Mouse (Mus musculus) regulatory T cell (primary cell): Measurements from ENCODE around the gene Zbtb41.
"Not testable (repeated sequence)": the region's sequence is repeated elsewhere in the genome, so short reads cannot be mapped to it uniquely, and the experiment has no call there.

Experiments
- in situ Hi-C: fragments of 300-600 bp; cut with MboI, MseI; formaldehyde crosslinking; loops from one replicate; pipeline ENCODE4 v1.15.1; 2025; ENCODE audit warnings: high pct_unique_total_duplicates

Zbtb41 gene

GRCm38 (mm10) chr1:139421875-139422791, at the start of gene Zbtb41:
Gene Zbtb41, plus strand, starts transcription at chr1:139422288.
- in situ Hi-C loops, result no loop called here

DNA sequence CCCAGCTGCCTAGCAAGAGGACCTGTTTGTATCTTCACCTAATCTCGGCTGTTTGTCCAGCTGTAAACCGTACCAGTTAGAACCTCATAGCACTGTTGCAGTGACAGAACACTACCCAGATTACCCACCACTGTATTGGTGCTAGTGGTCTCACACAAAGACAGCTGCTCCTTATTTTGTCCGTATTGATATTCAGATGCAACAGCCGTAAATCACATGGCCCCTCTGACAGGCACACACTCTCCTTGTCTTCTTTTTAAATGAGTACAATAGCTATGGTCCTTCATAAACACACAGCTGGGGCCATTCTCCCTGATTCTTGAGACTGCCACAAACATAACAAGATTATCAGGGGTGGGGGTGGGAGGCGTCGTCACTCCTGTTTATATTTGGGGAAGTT, 46.2 kb upstream of the Zbtb41 start:
- in situ Hi-C loops, result no loop called here

DNA sequence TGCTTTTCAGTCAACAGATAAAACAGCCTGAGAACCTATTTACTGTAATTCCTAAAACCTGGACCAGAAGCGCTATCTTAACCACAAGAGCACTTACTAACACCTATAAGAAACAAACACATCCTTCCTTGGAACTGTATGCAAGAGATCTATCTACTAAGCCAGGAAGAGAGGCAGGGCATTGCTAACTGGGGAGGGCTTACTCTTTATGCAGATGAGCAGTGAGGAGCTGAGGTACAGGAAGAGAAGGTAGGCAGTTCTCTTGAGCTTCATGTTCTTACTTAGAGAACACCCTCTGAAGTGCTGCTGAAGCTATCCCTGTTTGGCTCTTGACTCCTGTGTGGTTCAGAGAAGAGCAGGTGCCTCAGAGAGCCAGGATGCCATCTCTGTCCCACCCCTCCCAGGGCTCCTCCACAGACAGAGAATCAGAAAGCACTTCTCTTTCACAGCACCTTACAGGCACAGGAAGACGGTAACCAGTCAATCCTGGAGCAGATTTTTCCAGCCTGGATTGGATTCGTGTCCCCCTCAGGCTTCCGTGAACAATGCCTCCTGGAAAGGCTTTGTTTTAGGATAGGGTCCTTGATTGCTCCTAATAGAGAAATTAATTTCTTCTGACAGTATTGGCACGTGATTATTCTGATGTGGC, 45.3 kb upstream of the Zbtb41 start, which contains the start of gene Crb1:
Gene Crb1, minus strand, starts transcription at position 463 of the 649 bp plus-strand sequence.
- in situ Hi-C loops, result no loop called here

GRCm38 (mm10) chr1:139378861-139379620, 43.0 kb upstream of the Zbtb41 start:
- in situ Hi-C loops, result no loop called here

DNA sequence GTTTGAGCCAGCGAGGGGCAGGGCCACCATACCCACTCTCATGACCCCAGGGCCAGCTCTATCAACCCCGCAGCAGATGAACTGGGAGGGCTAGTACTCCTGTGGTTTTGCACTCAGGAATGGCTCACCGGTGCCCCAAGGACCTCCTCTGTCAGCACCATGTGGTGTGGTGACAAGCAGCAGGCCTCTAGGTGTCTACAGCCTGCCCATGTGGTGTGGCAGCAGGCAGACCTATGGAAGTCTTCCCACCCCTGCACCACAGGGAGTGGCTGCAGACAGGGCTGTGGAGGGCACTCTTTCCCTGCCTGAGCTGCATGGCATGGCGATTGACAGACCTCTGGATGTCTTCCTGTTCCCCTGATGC, 42.5 kb upstream of the Zbtb41 start:
- in situ Hi-C loops, result no loop called here

DNA sequence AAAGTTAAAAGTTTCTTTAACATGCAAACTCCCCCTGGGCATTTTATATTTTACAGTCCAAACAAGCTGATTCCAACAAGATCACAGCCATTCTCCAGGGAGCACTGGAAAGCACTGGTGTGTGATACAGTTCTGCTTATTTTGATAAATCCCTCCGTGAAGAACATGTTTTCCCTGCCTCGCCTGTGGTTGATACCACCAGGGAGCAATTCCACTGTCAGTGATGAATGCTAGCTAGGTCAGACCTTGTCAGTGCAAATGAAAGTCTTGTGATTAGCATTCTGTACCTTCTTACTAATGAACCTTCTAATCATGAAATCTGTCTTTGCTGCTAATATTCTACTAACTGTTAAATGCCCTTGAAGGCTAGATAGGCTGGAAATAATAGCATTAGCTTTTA, 30.3 kb upstream of the Zbtb41 start:
- in situ Hi-C loops, result no loop called here

DNA sequence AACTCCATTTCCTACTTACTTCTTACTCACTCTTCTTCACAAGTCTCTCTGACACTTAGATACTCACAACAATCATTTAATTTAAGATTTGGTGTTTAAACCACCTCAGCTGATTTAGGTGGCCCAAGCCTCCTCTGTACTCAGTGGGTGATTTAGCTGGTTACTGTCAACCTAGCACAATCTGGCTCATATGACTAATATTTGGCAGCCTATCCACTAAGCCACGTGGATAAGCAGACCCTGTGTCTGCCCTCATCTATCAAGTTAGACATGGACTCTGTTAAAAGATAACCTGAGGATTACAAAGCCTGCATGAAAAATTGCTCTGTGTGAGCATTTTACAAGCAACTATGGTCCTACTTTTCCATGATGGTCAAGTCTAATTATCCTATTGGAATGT, 25.5 kb upstream of the Zbtb41 start:
- in situ Hi-C loops, result no loop called here

- in situ Hi-C loops, result no loop called here
Measured at GRCm38 (mm10) chr1:139405766-139406165, 16.3 kb upstream of the Zbtb41 start.

- in situ Hi-C loops, result no loop called here
Measured at GRCm38 (mm10) chr1:139407701-139408100, 14.4 kb upstream of the Zbtb41 start.

DNA sequence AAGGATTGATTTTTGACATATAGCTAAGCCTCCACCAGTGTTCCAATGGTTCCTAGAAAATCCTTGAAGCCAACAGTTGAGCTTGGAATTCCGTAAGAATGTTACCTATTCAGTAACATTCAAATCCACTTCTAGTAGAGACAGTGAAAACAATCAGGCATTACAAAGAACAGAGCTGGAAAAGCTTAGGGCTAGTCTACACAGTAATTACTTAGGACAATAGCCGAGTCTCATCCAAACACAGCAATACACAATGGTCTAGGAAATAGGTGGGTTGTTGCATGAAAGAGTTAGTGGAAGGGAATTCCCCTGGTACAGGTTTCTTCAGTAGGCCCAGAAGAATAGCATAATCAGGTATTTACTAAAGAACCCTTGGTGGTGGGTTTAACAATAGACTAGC, 9.7 kb upstream of the Zbtb41 start:
- in situ Hi-C loops, result not testable (repeated sequence)

DNA sequence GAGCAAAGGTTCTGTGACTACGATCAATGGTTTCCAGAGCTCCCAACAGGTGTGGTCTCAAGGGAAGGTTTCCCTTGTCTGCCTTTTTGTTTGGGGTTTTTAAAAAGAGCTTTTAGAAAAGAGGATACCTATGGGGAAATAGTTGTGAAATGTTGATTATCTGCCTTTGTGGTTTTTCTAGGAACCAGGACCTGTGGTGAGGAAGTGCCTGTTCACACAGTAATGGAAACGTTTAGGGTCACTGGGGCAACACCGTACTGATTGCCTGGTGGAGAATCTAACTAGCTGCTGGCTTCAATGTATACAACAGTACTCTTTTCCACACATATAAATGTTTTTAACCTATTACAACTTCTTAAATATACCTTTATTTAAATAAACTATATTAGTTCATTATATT, 8.6 kb upstream of the Zbtb41 start:
- in situ Hi-C loops, result no loop called here

DNA sequence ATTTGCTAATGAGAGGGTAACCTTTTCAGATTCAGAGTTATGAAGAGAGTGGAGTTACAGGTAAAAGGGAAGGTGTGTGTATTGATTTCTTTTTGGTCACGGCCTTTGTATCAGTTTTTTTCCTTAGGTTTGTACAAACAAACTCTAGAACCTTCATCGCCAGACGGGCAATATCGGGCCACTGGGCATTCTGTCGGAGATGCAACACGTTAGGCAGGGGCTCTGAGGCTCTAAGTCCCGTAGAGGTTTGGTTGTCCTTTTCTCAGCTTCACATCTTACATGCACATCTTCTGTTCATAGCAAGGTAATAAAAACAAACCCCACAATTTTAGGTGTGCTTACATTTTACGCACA, 590 bp upstream of the Zbtb41 start:
- in situ Hi-C loops, result no loop called here

DNA sequence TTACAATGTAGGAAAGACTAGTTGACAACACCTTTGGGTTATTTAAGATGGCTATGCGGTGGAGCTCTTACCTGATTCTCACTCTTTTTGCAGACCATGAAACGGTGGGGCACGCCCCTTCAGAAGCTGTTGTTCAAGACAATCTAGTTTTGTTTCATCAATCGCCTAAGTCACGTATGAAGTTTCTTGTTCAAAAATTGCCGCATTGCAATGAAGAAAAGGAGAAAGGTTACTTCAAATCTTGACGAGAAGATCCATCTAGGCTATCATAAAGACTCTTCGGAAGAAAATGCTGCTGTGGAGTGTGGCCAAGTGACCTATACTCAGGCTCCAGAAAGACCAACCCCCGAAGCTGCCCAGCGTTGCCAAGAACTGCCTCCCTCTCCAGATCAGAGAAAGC, 853 bp downstream of the Zbtb41 start:
- in situ Hi-C loops, result no loop called here

DNA sequence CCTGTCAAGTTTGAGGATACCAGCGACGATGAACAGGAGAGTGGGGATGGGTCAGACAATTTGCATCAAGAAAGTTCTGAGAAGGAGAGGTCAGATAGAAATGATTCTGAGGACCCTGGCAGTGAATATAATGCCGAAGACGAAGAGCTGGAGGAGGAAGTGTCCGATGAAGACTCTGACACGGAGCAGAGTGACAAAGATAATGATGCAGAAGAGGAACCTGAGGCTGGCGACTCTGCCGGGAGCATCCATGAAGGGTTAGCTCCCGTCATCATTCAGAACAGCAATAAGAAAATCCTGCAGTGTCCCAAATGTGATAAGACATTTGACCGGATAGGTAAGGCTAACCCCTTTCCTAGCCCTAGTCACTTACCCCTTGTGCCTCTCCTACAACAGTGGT, 1.8 kb downstream of the Zbtb41 start:
- in situ Hi-C loops, result no loop called here

DNA sequence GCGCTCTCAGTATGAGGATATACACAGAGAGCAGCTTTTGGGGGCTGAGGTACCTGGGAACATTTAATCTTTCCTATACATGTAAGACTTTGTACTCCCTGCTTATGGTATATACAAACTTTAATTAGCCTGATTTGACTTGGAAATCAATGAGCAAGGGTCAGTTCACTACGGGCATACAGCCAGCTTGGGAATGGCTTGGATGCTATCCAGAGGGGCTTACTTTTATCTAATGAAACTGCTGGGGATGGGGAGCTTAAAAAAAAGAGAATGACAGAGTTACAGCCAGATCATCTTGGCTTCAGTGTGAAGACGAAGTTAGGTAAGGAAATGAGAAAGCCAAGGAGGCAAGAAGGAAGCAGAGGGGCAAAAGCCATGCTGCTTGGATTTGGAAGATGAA, 2.9 kb downstream of the Zbtb41 start:
- in situ Hi-C loops, result no loop called here

DNA sequence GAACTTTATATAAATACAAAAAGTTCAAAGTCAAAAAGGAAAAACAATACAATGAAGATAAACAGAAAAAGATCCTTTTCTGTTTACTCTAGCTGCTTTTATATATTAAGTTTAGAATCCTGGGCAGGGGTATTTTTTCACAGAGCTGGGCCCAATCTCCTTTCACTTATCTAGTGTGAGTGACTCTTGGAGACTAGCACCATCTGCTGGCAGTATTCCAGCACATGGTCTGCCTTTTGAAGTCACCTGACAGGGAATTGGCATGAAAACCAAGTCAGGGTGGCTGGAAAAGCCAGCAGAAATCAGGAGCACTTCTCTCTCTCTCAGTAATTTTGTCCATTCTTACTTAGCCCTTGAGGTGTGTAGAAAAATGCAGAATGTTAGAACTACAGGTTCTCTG, 16.3 kb downstream of the Zbtb41 start:
- in situ Hi-C loops, result no loop called here

GRCm38 (mm10) chr1:139443103-139443502, 21.0 kb downstream of the Zbtb41 start:
- in situ Hi-C loops, result not testable (repeated sequence)

DNA sequence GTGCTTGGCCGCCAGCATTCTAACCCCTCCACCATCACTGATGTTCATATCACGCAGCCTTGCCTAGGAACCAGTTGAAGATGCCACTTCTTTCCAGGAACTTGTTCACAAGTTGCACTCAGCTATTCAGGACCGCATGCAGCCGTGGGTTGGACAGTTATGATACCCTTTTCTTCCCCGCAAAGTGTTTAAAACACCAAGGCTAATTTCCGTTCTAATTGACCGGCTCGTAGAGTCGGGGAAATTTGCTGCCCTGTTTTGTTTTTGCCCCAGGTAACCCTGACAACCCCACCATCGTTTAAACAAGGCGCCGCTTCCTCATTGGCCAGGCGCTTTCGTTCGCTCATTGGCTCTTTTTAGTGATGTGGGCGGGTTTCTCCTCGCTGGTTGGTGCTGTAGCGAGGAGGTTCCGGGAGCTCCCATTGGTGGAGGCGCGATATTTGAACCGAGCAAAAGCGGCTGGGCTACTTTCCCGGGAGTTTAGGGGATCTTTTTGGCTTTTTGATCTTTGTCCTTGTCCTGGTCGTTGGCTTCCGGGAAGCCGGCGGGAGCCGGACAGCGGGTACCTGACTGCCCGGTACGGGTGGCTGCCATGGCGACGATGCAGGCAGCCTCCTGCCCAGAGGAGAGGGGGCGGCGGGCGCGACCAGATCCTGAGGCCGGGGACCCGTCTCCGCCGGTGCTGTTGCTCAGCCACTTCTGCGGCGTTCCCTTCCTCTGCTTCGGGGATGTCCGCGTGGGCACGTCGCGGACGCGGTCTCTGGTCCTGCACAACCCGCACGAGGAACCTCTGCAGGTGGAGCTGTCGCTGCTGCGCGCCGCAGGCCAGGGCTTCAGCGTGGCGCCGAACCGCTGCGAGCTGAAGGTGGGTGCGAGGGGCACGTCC, 32.5 kb downstream of the Zbtb41 start, which contains the start of gene Aspm:
Gene Aspm, plus strand, starts transcription at position 433 of the 886 bp plus-strand sequence.
- in situ Hi-C loops, result no loop called here

DNA sequence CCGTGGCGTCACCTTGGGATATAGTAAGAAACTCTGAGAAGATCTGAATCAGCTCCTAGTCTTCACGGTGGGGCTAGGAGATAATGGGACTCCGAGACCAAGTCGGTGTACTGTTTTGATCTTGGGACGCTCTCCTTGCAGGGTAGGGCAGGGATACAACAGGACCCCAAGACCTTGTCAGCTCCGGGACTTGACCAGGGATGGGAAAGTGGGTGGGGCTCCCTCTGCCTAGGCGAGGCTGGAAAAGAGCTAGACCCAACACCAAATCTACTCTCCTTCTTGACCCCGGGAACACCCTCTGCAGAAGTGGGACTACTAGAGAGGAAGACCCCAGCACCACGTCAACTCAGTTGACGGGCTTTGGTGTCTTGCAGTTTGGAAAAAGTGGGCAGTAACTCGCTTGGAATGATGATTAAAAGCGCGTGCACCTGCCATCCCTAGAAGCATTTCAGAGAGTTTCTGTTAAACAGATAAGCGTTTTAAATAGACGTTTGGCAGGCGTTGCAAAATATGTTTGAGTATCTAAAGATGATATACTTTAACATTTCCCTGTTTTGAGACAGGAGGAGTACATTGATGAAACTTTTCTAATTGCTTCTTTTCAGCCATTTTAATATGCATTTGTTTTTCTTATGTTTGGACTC, 33.3 kb downstream of the Zbtb41 start:
- in situ Hi-C loops, result no loop called here

GRCm38 (mm10) chr1:139460807-139461206, 38.7 kb downstream of the Zbtb41 start:
- in situ Hi-C loops, result no loop called here

GRCm38 (mm10) chr1:139465936-139466335, 43.8 kb downstream of the Zbtb41 start:
- in situ Hi-C loops, result no loop called here
